Comparison of ENCODE assay signal across 10 mouse cellular contexts in genomic region chr2:118542971-118543573, GRCm38 (mm10). TPM values are rescaled to one million over a fixed set of nuclear protein-coding genes. Genes with fewer than 3 reads are reported as not detected.
DNase-seq lines count a peak whose midpoint lies in the region; ATAC-seq and TF ChIP-seq lines count a peak whose summit lies in the region.
"Had no signal": no experiment of that assay in that cellular context is flagged by ENCODE, and none has a peak within 500 bp of the region (broad histone marks: within the 10 kb centered on the region; RNA-seq: fewer than 3 reads in every experiment).

No protein-coding gene starts in this region.

- 63% methylated on average over 1 of the region's 1 CpGs for WGBS in limb, embryonic 10.5 days

- intact Hi-C loops in left cerebral cortex, postnatal 14 days (cut with DNase I) = no loop called here

- no peak for ATAC-seq in CD4-positive, CD25-positive, alpha-beta regulatory T cell, adult 4 months
- ATAC-seq: inflammation-experienced regulatory T-cells, adult 6 months had no signal

- no peak for TF ChIP-seq POLR2A in cortical plate, adult 2 months (IDR thresholded peaks at IDR 0.05; ENCODE audit: extremely low read depth, insufficient read depth, low read length)

- peak; percentile 72 for TF ChIP-seq CTCF in layer of hippocampus, adult 2 months (conservative IDR thresholded peaks at IDR 0.05)
- TF ChIP-seq CTCF in cortical plate, adult 2 months (IDR thresholded peaks at IDR 0.05; ENCODE audit: extremely low read depth, insufficient read depth, low read length) = peak; percentile 30; the same call in 1 of the 2 replicates

- no peak overlapping the region for H3K4me3 ChIP-seq in layer of hippocampus, adult 2 months
- H3K4me3 ChIP-seq in cortical plate, adult 2 months (ENCODE audit: insufficient read depth, low read length) = no peak overlapping the region
- H3K4me3 ChIP-seq in limb, embryonic 10.5 days = 0 out of 2 replicates have a peak overlapping the region, but pooled peaks have one; percentile 50

- H3K27ac ChIP-seq in layer of hippocampus, adult 2 months = no peak overlapping the region
- no peak overlapping the region for H3K27ac ChIP-seq in cortical plate, adult 2 months (ENCODE audit: insufficient read depth, low read length)
- H3K27ac ChIP-seq in limb, embryonic 10.5 days = peak overlapping the region; percentile 90

- H3K9me3 ChIP-seq in limb, embryonic 10.5 days (replicated peaks) = no peaks in the 10 kb centered on the region

- peaks cover 12% of the 10 kb centered on the region for H3K36me3 ChIP-seq in limb, embryonic 10.5 days

- DNase-seq in CD4-positive, CD25-positive, alpha-beta regulatory T cell, adult 2 months (ENCODE audit: low read depth, low spot score) = peak; percentile 43
- DNase-seq in layer of hippocampus, adult 2 months (ENCODE audit: low spot score in 2 of 2) = no peak
- no peak for DNase-seq in layer of hippocampus, adult 11-12 months (ENCODE audit: low spot score)
- DNase-seq in limb, embryonic 10.5 days (ENCODE audit: low spot score) = no peak
- no peak for DNase-seq in c-Kit-positive CD71-positive TER-119-positive erythroid progenitor cells, embryonic 14.5 days (ENCODE audit: low spot score)
- no peak for DNase-seq in left cerebral cortex, postnatal 14 days (ENCODE audit: low spot score in 2 of 2)
- DNase-seq: cerebellum, postnatal 14 days had no signal

- H3K27me3 ChIP-seq in limb, embryonic 10.5 days (ENCODE audit: low read depth, poor library complexity, severe bottlenecking) = peaks cover 12% of the 10 kb centered on the region; the same call in 1 of the 2 replicates

- H3K4me1 ChIP-seq in cortical plate, adult 2 months (ENCODE audit: control insufficient read depth, insufficient read depth, low read length) = peaks cover 8% of the 10 kb centered on the region
- peaks cover 83% of the 10 kb centered on the region for H3K4me1 ChIP-seq in limb, embryonic 10.5 days

RNA-seq across cellular contexts. Expression of gene Bmf, which starts 6.4 kb away (rescaled TPM):
- polyA plus RNA-seq in CD4-positive, CD25-positive, alpha-beta regulatory T cell, adult 4 months (2017; shearing (Covaris generic)) = 1 to 10 TPM; 1.3 to 4.2 TPM
- 1 to 10 TPM; 1.9 to 2.8 TPM for total RNA-seq in layer of hippocampus, adult 2 months (2021)
- polyA plus RNA-seq in cortical plate, adult 2 months (2012; rRNA removed) = 3.4 and 3.6 TPM in 2 replicates
- 4.2 and 5.5 TPM in 2 replicates for polyA plus RNA-seq in limb, embryonic 10.5 days (2016; fragmentation: Nextera tagmentation; extraction: Ambion mirVana)
- 1 to 10 TPM; 3.8 to 4.4 TPM for total RNA-seq in left cerebral cortex, postnatal 14 days (2021)

RNA-seq across cellular contexts. Expression of gene Bub1b, which starts 54.9 kb away (rescaled TPM):
- polyA plus RNA-seq in CD4-positive, CD25-positive, alpha-beta regulatory T cell, adult 4 months (2017; shearing (Covaris generic)) = 10 to 100 TPM in 1 of 2 experiments, 1 to 10 TPM in 1; 3.0 to 11.1 TPM
- total RNA-seq in layer of hippocampus, adult 2 months (2021) = 1 to 10 TPM; 2.0 to 2.1 TPM
- polyA plus RNA-seq in cortical plate, adult 2 months (2012; rRNA removed) = 1.9 and 2.8 TPM in 2 replicates
- 148 and 168 TPM in 2 replicates for polyA plus RNA-seq in limb, embryonic 10.5 days (2016; fragmentation: Nextera tagmentation; extraction: Ambion mirVana)
- total RNA-seq in left cerebral cortex, postnatal 14 days (2021) = 1 to 10 TPM; 1.5 to 1.9 TPM

Comparison
In these comparisons a context has a peak if more than half of its experiments do, and no peak if none do; other contexts are left out.
1. RNA of gene Bub1b, which starts 54.9 kb away (polyA plus RNA-seq): 148 to 168 TPM in limb, embryonic 10.5 days; 3.0 to 11.1 TPM in CD4-positive, CD25-positive, alpha-beta regulatory T cell, adult 4 months and 1.9 to 2.8 TPM in cortical plate, adult 2 months; every median in the first group is over 10 times any median in the second.